Mouse (Mus musculus): ENCODE measurements at regions not wholly inside any gene's neighbourhood (a gene's known extent, or its start where the extent isn't known, plus 50 kb on each side); places are given as distances from the start of the nearest gene placed in this dataset.

DNA sequence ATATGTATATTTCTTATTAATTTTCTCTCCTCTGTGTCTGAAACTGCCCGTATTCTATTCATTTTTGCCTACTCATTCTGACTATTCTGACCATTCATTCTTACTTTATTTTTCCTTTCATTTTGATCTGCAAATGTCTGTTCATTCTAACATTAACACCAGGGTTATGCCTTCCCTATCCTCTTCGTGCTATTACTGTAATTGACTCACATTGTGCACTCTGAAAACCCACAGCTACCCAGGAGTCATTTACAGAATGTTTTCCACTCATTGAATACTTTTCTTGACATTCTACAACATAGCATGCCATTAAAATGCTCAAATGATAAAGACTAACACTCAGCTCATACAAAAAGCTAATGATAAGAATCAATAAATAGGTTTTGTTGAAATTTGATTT lies 112.9 kb downstream of the Olfr164 start:
- TF ChIP-seq CTCF (IDR thresholded peaks at IDR 0.05; ENCODE audit: low read depth), result no peak
- TF ChIP-seq EP300 (optimal IDR thresholded peaks at IDR 0.05), result no peak
